Mouse (Mus musculus) right cerebral cortex, postnatal 4 days (tissue): ENCODE results near the gene Fnip1.
A peak's percentile ranks its signal among the peaks of the same experiment; 100 is the strongest.

Source experiments
- DNase-seq: peaks from one replicate; pipeline ENCODE4 v3.0.0-alpha.2; 2022

Gene Fnip1

DNA sequence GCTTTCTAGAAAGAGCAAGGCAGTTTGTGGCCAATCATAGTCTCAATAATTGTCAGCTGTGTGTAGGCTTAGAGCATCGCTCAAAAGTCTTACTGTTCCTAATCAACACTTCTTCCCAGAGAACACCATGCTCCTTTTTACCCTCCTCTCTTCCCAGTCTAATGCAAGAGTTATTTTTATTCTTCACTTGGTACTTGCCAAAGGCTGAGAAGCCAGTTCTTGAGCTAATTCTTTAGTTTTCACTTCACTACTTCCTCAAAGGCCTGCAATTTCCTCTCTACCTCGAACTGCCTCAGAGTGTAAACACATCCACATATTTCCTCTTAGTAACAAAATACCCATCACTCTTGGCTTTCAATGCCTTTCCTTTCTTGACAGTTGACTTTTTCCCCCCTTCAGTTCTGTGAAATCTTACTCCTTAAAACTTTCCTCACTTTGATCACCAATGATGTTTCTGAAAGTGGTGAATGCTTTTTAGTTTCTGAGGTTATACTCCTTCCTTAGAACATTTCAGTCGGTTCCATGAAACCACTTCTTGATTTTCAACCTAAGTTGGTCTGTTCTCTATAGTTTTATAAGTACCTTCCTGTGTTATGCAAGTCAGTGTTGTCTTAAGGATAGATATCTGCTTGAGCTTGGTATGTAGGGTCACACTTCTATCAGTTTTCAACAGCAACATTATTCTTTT, 26.7 kb downstream of the Fnip1 start:
- DNase-seq, result no peak

GRCm38 (mm10) chr11:54472231-54472630, 34.2 kb downstream of the Fnip1 start:
- DNase-seq, result no peak

DNA sequence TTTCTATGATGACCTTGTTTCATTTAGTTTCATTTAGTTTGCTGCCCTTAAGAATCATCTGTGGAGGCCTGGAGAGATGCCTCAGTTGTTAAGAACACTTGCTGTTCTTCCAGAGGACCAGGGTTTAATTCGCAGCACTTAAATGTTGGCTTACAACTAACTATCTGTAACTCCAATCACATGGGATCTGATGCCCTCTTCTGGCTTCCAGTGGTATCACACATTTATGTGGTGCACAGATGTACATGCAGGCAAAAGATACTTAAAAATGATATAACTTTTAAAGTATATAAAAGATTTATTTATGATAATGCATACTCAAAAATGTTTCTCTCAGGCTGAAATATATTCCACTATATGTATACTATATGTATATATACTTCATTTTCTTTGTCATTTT, 40.4 kb downstream of the Fnip1 start:
- DNase-seq, result no peak

GRCm38 (mm10) chr11:54486041-54486440, 48.0 kb downstream of the Fnip1 start:
- no peak for DNase-seq

- DNase-seq, result no peak
Measured at GRCm38 (mm10) chr11:54491946-54492558, 54.1 kb downstream of the Fnip1 start.

DNA sequence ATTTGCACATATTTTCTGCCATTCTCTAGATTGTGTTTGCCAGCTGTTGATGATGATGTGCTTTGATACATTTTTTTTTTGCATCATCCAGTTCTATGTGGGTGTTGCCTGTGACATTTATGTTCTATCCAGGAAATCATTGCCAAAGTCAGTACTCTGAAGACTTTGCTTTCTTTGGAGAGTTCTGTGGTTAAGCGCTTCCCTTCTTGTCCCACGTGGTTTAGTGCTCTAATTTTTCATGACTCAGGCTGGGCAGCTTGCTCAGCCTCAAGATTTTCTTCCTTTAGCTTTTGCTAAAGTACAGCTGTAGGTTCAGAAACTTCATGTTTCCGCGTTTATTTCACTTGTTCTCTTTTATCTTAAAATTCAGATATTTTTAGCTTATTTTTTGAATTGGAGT, 54.6 kb downstream of the Fnip1 start:
- DNase-seq, result no peak

DNA sequence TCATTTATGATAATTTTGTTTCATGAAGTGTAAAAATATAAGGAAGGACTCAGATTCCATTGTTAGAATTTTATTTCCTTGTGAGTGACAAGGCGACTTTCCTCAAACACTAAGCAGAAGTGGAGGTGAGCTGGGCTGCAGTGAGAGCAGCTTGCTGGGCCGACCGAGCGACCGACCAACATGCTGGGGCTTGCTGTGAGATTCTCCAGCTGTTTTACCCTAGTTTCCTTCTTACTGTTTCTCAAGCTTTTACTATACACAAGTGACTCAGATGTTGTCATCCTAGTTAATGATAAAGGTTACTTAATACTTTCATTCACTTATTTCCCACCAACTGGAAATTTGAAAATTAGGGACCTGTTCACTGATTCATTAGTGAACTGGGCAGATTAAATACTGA, 61.8 kb downstream of the Fnip1 start:
- no peak for DNase-seq

- DNase-seq, result no peak
Measured at GRCm38 (mm10) chr11:54502546-54503245, 64.7 kb downstream of the Fnip1 start.

DNA sequence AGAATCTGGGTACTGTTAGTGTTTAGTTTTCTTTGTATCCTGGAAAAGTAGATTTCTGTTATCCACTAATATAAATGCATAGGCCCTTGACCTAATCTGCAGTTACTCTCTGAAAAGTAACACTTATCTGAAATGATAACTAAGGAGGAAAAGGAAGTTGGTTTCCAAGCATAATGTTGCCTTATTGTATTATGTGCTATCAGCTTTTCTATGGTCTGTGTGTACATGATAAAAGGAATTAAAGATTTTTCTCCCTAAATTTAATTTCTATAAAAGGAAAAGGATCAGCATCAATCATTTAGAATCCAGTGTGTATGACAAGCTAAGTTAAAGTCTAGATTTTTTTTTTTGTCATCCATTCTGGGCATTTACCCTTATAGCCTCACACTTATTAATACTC, 75.6 kb downstream of the Fnip1 start:
- no peak for DNase-seq

DNA sequence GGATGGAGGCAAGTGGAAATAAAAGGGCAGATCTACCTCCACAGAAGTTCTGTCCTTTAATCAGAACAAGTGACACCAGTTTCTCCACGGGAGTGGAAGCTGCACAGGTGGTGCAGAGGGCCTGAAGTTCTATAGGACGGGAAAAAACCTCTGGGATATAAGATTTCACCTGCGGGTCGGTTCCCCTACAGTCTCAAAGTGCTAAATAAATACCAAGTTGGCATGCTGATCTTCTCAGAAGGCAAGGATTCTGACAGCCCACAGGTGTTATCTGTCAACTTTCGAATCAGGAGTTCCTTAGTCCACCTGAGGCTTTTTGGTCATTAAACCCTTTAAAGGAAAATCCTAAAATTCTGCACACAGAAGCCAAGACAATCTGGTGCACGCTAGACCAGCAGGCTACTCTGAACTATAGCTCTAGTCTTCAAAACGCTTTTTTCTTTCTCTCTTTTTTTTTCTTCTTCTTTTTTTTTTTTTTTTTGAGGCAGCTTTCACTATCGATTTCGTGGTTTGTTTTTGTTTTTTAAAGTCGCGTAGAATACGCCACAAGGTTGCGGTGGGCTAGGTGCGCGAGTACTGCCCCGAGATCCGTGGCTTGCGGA, 84.0 kb downstream of the Fnip1 start:
- DNase-seq, result no peak

GRCm38 (mm10) chr11:54522529-54523430, 84.8 kb downstream of the Fnip1 start, which contains the start of gene Rapgef6:
TSS of gene Rapgef6 (plus strand) at chr11:54522847.
- peak; percentile 98 for DNase-seq

DNA sequence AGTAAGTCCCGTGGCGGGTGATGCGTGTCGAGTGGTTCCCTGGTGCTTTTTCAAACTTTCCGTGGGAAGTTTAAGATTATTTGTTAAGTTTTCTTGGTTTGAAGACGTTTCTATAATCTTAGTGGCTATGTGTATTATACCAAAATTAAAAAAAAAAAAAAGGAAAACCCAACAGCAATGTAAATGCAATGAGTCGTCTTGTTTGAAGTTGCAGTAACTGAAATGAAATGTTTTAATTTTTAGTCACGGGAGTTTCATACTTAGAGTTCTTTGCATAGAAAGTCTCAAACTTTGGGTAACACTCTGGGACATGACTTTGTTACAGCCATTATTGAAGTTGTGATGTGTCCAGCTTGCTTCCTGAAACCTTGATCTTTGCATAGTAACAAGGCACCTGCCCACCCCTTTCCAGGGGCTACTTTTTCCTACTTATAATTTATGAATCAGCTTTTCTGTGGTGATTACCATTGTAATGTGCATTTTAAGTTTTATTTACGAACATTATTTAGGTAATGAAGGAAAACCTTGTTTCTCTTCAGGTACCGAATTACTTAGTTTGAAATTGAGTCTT, 85.5 kb downstream of the Fnip1 start:
- no peak for DNase-seq

- DNase-seq, result no peak
Measured at GRCm38 (mm10) chr11:54528002-54528401, 90.0 kb downstream of the Fnip1 start.

- peak; percentile 32 for DNase-seq
Measured at GRCm38 (mm10) chr11:54530391-54530790, 92.4 kb downstream of the Fnip1 start.

DNA sequence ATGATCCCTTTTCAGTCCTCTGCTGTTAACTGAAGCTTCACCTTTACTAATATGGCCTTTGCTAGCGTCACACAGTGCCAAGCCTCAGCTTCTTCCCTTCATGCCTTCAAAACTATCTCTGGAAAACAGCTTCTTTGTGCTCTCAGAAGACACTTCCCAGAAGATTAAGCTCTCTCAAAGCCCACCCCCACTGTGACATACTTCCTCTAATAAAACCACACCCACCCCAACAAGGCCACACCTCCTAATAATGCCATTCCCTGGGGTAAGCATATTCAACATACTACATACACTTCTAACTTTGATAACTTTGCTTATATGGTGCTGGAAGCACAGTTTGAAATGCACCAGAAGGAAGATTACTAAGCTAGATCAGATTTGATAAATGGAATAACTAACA, 92.9 kb downstream of the Fnip1 start:
- DNase-seq, result no peak

GRCm38 (mm10) chr11:54533834-54534233, 95.8 kb downstream of the Fnip1 start:
- DNase-seq, result no peak

GRCm38 (mm10) chr11:54534871-54535270, 96.9 kb downstream of the Fnip1 start:
- peak; percentile 84 for DNase-seq

- DNase-seq, result no peak
Measured at GRCm38 (mm10) chr11:54539031-54539430, 101.0 kb downstream of the Fnip1 start.

- DNase-seq, result no peak
Measured at GRCm38 (mm10) chr11:54539486-54539885, 101.5 kb downstream of the Fnip1 start.

GRCm38 (mm10) chr11:54540328-54540727, 102.3 kb downstream of the Fnip1 start:
- DNase-seq, result no peak

- no peak for DNase-seq
Measured at GRCm38 (mm10) chr11:54542414-54542813, 104.4 kb downstream of the Fnip1 start.

DNA sequence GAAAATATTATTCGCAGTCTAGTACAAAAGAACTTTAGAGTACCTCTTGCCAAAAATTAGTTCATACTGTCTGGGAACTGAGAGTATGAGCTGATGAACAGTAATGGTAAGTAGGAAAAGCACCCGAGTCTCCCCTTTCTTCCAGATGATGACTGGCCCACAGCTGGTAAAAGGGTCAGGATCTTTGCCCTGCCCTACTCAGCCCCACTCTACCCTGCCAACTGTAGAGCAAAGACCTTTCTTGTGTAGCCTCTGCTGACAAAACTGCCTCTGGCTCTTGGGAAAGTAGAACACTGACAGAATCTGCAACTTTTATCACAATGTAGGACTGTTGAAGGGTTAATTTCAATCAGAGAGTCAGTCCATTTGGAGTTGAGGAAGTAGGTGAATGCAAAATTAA, 117.0 kb downstream of the Fnip1 start:
- no peak for DNase-seq
